Mouse (Mus musculus) small intestine, adult 2 months (tissue): Measurements from ENCODE around the gene Mtmr6. TPM values are rescaled to one million over a fixed set of nuclear protein-coding genes. Genes with fewer than 3 reads are reported as not detected.
A peak's percentile ranks its signal among the peaks of the same experiment; 100 is the strongest.

Source experiments
- H3K27ac ChIP-seq: fragments of 200-500 bp; 2 replicates; pipeline ENCODE4 v1.5.1; 2012; ENCODE audit warnings: low read depth, low read length, control low read depth, inconsistent platforms; ENCODE audit not compliant: insufficient read depth
- H3K27me3 ChIP-seq: fragments of 200-500 bp; 2 replicates; pipeline ENCODE4 v1.6.1; 2012; ENCODE audit warnings: mild to moderate bottlenecking, moderate library complexity, low read length, inconsistent platforms; ENCODE audit not compliant: control insufficient read depth, insufficient read depth
- H3K36me3 ChIP-seq: fragments of 200-500 bp; 2 replicates; pipeline ENCODE4 v1.6.1; 2012; ENCODE audit warnings: mild to moderate bottlenecking, low read length, control low read depth, inconsistent platforms; ENCODE audit not compliant: control insufficient read depth, insufficient read depth
- H3K4me1 ChIP-seq: fragments of 200-500 bp; 2 replicates; pipeline ENCODE4 v1.6.1; 2012; ENCODE audit warnings: low read length, inconsistent platforms, mixed read lengths; ENCODE audit not compliant: control insufficient read depth, insufficient read depth, insufficient read length
- H3K4me3 ChIP-seq: fragments of 200-500 bp; 2 replicates; pipeline ENCODE4 v1.5.1; 2012; ENCODE audit warnings: low read depth, mild to moderate bottlenecking, control low read depth, inconsistent platforms, low read length, moderate library complexity
- CTCF ChIP-seq: fragments of 200-500 bp; IDR thresholded peaks from 2 replicates; pipeline ENCODE4 v1.5.1; 2012; ENCODE audit warnings: low read depth, mild to moderate bottlenecking, control low read depth, inconsistent platforms, low read length, moderate library complexity, mixed read lengths; ENCODE audit not compliant: insufficient replicate concordance, insufficient read length; ENCODE audit errors: extremely low read depth
- POLR2A ChIP-seq: fragments of 200-500 bp; IDR thresholded peaks from 2 replicates; pipeline ENCODE4 v1.6.1; 2012; ENCODE audit warnings: low read depth, mild to moderate bottlenecking, control low read depth, inconsistent platforms, low read length, moderate library complexity
- WGBS: fragments of 180-500 bp; shearing (Covaris S2); methylation state at CpG from one replicate; pipeline ENCODE4 v1.1.7; 2018; 5-methylcytosine and 5-hydroxymethylcytosine counted together
- polyA plus RNA-seq: library from polyadenylated mRNA; depleted of rRNA; stranded (reverse); fragments of >200 nt; gene quantifications from 2 replicates; pipeline ENCODE4 v1.2.3, GENCODE M21; 2012

Gene Mtmr6
- polyA plus RNA-seq, 1 experiment, result 6.6 TPM

- WGBS, result under 1% methylated on average over 62 of the region's 62 CpGs
- no peaks in the 10 kb centered on the region; the same call in 1 of the 2 replicates for H3K36me3 ChIP-seq
- H3K4me1 ChIP-seq, result peaks cover 9% of the 10 kb centered on the region; the same call in 1 of the 2 replicates
- peak within 1 kb of the TSS; percentile 92 for H3K27ac ChIP-seq
- H3K27me3 ChIP-seq, result no peaks in the 10 kb centered on the region
- no peak for TF ChIP-seq CTCF
- TF ChIP-seq POLR2A, result peak; percentile 74
- H3K4me3 ChIP-seq, result peak within 1 kb of the TSS; percentile 95
These were observed 13.6 kb upstream of the Mtmr6 start, which contains the start of the genes Nupl1 and Gm49336 for GRCm38 (mm10) chr14:60251281-60252003. Gene Nupl1, minus strand, starts transcription at chr14:60251431. Gene Gm49336, minus strand, starts transcription at chr14:60251507.

- WGBS, result 11% methylated on average over 15 of the region's 15 CpGs
- H3K27me3 ChIP-seq, result no peaks in the 10 kb centered on the region
- H3K4me3 ChIP-seq, result peak overlapping the region; percentile 95
- TF ChIP-seq POLR2A (no peak), CTCF (no peak)
- peak overlapping the region; percentile 92 for H3K27ac ChIP-seq
- peaks cover 9% of the 10 kb centered on the region; the same call in 1 of the 2 replicates for H3K4me1 ChIP-seq
- H3K36me3 ChIP-seq, result no peaks in the 10 kb centered on the region
These were observed 12.7 kb upstream of the Mtmr6 start for GRCm38 (mm10) chr14:60252004-60253000.

DNA sequence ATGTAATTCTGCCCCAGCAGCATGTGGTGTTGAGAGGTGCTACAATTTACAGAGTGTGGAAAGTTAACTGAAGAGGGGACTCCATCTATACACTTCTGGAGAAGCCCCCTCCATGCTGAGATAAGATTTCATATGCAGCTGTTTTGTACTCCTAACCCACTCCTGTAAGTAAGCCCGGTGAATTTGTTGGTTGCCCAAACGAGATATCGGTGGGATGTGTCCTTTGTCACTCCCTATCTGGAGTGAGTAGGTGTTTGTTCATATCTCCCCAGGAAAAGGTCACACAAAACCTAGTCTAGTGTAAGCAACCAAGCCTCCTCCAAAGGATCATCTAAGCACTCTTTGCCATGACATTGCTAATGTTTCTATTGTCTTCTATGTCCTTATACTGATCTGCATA, 11.6 kb upstream of the Mtmr6 start:
- 91% methylated on average over 3 of the region's 3 CpGs for WGBS

DNA sequence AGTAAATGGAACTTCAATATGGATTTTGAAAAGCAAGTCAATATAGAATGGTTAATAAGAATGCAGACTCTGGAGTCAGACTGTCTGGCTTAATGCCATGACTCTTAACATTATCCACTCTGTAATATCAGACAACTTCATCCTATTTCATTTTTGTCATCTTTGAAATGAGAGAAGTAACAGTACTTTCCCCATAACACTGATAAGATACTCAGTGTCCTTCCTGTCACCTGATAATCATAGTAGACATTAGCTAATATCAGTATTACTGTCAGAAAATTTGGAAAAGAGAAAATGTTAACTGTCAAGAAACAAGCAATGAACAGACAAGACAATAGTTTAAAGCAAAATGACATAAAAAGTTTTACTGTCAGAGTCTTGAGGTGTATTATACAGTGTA, 10.3 kb upstream of the Mtmr6 start:
- no peaks in the 10 kb centered on the region for H3K27me3 ChIP-seq
- H3K4me1 ChIP-seq, result peaks cover 4% of the 10 kb centered on the region; the same call in 1 of the 2 replicates
- no peaks in the 10 kb centered on the region for H3K36me3 ChIP-seq
- no peak overlapping the region for H3K27ac ChIP-seq
- no peak for TF ChIP-seq POLR2A
- no peak overlapping the region for H3K4me3 ChIP-seq

More for the DNA sequence above, 11.6 kb upstream of the Mtmr6 start:
- peaks cover 9% of the 10 kb centered on the region; the same call in 1 of the 2 replicates for H3K4me1 ChIP-seq
- H3K4me3 ChIP-seq, result no peak overlapping the region
- TF ChIP-seq CTCF (no peak), POLR2A (no peak)
- no peaks in the 10 kb centered on the region for H3K27me3 ChIP-seq
- no peaks in the 10 kb centered on the region for H3K36me3 ChIP-seq
- H3K27ac ChIP-seq, result no peak overlapping the region

- Histone ChIP-seq H3K4me3 (no peak overlapping the region), H3K36me3 (no peaks in the 10 kb centered on the region), H3K27ac (no peak overlapping the region), H3K27me3 (no peaks in the 10 kb centered on the region), H3K4me1 (peaks cover 4% of the 10 kb centered on the region; the same call in 1 of the 2 replicates)
- WGBS, result 69% methylated on average over 3 of the region's 3 CpGs
- no peak for TF ChIP-seq CTCF
- TF ChIP-seq POLR2A, result no peak
These were observed 8.7 kb upstream of the Mtmr6 start for GRCm38 (mm10) chr14:60256356-60256755.

DNA sequence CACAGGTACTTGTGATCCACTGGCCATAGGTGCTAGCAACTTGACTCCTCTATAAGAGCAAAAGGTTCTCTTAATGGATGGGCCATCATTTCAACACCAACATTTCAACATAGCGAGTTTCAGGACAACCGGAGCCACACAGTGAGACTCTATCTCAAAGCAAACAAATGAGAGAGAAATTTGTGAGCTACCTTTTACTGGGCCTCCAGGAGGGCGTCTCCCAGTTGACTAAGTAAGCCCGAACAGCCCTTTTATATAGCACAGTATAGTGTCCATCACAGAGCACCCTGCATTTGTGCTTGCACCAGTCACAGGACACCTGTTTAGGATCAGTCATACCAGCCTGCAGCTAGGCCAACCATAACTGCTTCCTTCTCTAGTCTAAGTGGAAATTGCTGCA, 7.9 kb upstream of the Mtmr6 start:
- WGBS, result 48% methylated on average over 4 of the region's 4 CpGs
- Histone ChIP-seq H3K27me3 (no peaks in the 10 kb centered on the region), H3K4me1 (peaks cover 4% of the 10 kb centered on the region; the same call in 1 of the 2 replicates), H3K27ac (no peak overlapping the region), H3K4me3 (no peak overlapping the region), H3K36me3 (no peaks in the 10 kb centered on the region)
- TF ChIP-seq POLR2A, result no peak

DNA sequence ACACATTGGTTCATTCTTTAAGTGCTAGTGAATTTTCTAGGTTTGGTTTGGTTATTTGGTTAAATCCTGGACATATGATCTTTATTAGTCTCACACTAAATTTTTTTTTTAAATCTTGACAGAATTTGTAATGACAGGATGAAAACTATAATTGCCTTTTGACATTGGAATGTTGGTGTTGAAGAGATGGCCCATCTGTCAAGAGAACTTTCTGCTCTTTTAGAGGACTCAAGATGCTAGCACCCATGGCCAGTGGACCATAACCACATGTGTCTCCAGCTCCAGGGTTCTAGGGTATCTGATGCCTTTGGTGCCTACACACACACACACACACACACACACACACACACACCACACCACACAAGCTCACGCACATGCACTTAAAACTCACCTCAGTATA, 7.2 kb upstream of the Mtmr6 start:
- 96% methylated on average over 1 of the region's 1 CpGs for WGBS

More for the DNA sequence above, 7.2 kb upstream of the Mtmr6 start:
- no peak overlapping the region for H3K27ac ChIP-seq
- no peak overlapping the region for H3K4me3 ChIP-seq
- TF ChIP-seq CTCF, result no peak
- no peak for TF ChIP-seq POLR2A
- H3K4me1 ChIP-seq, result no peaks in the 10 kb centered on the region
- no peaks in the 10 kb centered on the region for H3K27me3 ChIP-seq
- no peaks in the 10 kb centered on the region for H3K36me3 ChIP-seq
